Mouse (Mus musculus) lung, postnatal 0 days (tissue): ENCODE measurements around the gene Umad1.

ENCODE experiments used
- CTCF ChIP-seq: IDR thresholded peaks from 2 replicates; pipeline ENCODE4 v1.5.1; 2016; ENCODE audit warnings: antibody characterized with exemption, mild to moderate bottlenecking
- EP300 ChIP-seq: IDR thresholded peaks from 2 replicates; pipeline ENCODE4 v1.6.1; 2016; ENCODE audit warnings: antibody characterized with exemption, mild to moderate bottlenecking, control low read depth

DNA sequence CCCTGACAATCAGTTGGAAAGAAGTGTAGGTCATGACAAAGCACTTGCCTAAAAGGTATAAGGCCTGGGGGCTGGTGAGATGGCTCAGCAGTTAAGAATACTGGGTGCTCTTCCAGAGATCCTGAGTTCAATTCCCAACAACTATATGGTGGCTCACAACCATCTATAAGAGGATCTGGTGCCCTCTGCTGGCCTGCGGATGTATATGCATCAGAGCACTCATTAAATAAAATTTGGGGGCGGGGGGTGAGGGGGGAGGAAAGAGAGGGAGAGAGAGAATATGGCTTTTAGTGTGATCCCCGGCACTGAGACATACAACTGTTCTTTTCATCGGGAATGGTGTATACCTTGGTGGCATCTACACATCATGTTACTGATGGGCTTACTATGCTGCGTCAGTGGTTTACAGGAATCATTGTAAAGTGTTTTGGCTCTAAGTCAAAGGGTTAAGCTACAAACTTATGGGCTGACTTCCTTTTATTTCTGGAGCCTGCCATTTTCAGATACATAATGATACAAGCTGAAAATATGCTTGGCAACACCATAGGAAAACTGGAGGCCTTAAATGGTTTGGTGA is 19.4 kb downstream of the Umad1 start:
- peak; percentile 54 for TF ChIP-seq CTCF
- TF ChIP-seq EP300, result no peak
